Mouse (Mus musculus): ENCODE data around the gene Mamdc4.
"Not testable (repeated sequence)": the region's sequence is repeated elsewhere in the genome, so short reads cannot be mapped to it uniquely, and the experiment has no call there.

Mamdc4 gene

GRCm38 (mm10) chr2:25558774-25559173, 15.9 kb downstream of the Mamdc4 start:
- DNase-seq = no peak

DNA sequence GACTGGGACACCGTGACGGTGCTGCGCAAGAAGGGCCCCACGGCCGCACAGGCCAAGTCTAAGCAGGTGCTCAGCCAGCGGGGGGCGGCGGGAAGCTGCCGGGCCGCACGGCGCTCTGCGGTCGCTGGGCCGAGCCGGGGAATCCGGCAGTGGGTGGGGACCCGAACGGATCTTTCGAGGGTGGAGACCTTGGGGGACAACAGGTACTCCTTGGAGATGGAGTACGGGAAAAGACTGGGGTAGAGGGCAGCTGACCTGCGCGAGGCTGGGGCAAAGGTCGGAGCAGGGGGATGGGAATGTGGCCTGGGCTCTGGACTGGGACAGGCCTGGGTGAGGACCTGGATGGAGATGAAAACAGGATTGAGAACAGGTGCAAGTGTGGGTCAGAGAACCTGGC, 16.7 kb downstream of the Mamdc4 start:
- DNase-seq = no peak

DNA sequence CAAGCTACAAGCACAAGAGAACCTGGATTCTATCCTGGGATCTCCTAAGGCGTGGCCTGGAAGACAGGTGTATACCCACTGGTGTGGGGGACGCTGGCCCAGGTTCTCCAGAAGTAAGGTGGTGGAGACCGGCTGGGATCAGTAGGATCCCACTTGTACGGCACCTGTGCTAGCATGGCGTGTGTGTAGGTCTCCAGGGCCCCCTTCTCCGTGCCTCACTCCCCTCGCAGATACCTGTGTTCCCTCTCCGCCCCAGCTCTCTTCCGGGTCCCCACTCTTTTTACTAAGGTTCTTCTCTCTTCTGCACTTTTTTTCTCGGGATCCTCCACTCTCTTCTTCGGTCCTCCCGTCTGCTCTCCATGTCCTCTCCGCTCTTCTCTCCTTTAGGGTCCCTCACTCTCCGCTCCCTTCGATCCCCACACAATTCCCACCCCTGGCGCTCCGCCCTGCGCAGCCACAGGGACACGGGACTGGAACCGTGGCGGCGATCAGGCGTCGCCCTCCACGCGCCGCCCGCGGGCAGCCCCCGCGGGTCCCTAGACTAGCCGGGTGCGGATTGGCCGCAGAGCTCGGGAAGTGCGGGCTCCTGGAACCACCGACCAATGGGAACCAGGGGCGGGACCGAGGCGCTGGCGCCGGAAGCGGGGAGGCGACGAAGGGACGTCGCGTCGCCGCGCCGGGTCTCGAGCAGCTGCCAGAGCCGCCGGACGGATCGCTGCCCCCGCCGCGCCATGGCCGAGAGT, 17.3 kb downstream of the Mamdc4 start, which contains the start of gene Edf1:
Gene Edf1, plus strand, starts transcription at position 627 of the 743 bp plus-strand sequence.
- DNase-seq = peak; percentile 91

DNA sequence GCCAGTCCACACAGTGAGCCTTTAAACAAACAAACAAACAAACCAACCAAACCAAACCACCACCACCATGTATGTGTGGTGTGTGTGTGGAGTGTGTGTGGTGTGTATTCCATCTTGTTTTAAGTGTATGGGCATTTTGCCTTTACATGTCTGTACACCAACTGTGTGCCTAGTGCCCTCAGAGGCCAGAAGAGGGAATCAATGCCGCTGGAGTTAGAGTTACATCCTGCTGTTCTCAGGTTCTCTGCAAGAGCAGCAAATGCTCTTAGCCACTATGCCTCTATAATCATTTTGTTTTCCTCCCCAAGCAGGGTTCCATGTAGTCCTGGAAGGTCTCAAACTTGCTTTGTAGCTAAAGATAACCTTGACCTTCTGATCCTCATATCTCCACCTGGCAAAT, 18.3 kb downstream of the Mamdc4 start:
- no peak for DNase-seq

DNA sequence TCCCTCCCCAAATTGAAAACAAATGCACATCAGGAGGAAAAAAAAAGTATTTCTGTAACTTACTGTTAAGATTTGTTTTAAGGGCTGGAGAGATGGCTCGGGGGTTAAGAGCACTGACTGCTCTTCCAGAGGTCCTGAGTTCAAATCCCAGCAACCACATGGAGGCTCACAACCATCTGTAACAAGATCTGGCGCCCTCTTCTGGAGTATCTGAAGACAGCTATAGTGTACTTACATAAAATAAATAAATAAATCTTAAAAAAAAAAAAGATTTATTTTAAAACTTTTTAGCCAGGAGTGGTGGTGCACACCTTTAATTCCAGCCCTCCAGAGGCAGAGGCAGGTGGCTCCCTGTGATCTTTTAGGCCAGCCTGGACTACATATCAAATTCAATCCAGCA, 19.2 kb downstream of the Mamdc4 start:
- peak; percentile 24 to 36 for DNase-seq

- not testable (repeated sequence) for DNase-seq
These were observed 21.4 kb downstream of the Mamdc4 start for GRCm38 (mm10) chr2:25553171-25553786.

DNA sequence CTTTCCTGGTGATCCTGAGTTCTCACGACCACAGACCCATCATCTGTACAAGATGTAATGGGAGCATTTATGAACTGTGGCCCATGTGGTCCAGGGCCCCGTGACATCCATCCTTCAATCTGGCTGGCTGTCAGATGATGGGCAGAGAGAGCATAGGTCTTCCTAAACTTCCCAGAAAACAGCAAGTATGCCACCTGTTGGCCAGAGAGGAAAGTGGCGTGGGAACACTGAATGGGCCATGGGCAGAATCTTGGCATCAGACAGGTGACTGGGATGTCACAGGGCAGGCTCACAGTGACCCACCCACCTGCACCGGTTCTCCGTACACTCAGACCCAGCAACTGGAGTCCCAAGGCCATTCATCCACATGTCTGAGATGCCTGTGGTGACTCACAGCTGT, 23.5 kb downstream of the Mamdc4 start:
- peak; percentile 59 to 63 for DNase-seq

GRCm38 (mm10) chr2:25549021-25549991, 25.3 kb downstream of the Mamdc4 start:
- peak; percentile 62 to 70 for DNase-seq

DNA sequence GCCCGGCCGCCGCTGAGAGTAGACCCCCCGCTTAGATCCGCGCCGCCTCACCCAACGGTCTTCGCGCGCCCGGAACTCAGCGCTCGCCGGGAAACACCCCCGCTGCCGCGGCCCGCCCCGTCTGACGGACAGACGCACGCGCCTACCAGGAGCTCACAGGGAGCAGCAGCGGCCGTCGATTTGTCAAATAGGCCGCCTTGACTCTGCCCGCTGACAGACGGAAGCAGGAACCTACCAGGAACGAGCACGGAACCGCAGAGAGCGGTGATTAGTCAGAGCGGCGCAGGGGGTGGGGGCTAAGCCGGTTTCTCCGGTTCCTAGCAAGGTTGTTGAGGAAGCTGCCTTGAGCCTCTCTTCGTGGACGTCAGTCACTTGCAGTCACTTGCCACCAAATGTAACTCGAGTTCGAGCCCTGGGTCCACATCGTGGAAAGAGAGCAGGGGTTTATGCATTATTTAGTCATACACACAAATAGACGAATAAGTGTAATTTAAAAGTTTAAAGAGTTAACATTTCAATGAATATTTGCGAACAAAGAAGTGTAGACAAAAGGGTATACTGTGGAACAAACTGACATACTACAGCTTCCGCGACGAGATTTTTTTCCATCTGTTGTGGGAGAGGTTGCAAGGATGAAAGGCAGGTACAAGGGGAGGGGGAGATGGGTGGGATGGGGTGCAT, 27.7 kb downstream of the Mamdc4 start, which contains the start of gene Traf2:
Gene Traf2, minus strand, starts transcription at position 130 of the 681 bp plus-strand sequence.
- peak; percentile 96 to 97 for DNase-seq

DNA sequence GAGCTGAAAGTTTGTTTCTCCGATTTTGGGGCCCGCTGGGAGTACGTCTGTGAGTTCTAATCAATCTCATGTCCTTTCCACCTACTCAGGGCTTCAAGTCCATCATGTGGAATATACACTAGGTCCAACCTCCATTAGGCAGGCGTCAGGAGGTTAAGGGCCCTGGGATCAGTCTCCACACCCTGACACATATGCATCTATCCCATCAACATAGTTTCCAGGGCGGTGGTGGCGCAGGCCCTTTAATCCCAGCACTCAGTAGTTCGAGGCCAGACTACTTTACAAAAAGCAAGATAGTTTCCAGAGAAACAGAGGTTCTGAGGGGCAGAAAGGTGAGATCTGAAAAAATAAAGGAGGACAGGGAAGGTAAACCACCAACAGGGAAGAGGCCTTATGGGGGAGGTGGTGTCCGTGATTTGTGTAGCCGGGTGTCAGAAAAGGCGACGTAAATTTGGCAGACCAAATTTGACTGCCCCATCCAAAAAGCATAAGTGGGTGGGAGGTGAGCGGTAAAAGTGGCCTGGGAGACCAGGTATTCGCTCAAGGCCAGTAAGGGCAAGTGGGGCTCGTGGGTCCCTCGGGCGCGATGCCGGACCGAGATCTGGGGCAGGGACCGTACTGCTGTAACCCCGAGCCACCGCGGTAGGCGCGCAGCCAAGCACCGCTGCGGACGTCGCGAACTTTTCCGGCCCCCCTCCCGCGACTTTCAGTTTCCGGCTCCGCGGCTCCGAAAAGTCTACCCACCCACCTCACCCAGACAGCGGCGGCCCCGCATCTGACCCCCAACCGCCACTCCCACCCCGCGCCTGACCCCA, 28.4 kb downstream of the Mamdc4 start:
- peak in 1 of 2 experiments; percentile 7 for DNase-seq

DNA sequence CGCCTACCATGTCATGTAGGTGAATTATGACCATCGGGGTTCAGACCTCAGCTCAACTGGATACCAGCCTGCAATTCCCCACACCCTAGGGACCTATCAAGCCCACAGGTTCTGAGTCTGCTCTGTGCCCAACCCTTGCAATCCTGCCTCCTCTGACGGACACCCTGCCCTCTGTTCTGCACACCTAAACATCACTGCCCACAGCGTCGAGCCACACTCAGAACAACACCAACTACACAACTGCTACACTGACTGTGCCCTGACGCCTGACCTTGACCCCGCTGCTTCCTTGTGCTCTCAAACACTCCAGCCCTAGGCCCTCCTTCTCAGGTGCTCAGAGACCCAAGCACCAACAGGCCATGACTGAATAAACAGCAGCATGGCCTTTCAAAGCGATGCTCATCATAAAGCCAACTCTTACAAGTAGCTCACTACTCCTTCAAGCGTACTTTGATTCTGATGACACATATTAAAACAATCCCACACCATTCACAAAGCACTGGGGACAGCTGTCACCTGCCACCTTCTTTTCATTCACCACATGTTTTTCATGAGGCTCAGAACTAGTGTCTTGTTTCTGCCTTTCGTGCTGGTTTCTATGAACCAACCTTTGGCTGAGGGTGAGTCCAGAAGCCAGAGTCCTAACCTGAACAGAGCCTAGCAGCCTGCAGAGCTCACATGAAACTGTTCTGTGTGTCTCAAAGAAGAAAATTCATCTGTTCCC, 32.8 kb downstream of the Mamdc4 start:
- DNase-seq = no peak

- no peak for DNase-seq
These were observed 34.1 kb downstream of the Mamdc4 start for GRCm38 (mm10) chr2:25540541-25540948.

- no peak for DNase-seq
These were observed 38.1 kb downstream of the Mamdc4 start for GRCm38 (mm10) chr2:25536531-25536930.

DNA sequence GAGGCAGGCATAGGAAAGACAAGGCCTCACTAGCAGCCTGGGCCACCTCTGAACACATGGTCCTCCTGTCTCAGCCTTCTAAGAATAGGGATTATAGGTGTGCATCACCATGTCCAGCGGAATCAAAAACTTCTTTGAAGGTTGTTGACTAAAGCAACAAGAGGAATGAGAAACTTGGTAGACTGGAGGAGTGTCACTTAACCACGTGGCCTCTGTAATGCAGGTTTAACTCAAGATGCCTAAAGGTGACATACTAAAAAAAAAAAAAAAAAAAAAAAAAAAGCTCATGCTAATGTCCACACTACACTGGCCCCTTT, 39.8 kb downstream of the Mamdc4 start:
- DNase-seq = no peak

- DNase-seq = peak; percentile 78 to 81
These were observed 40.3 kb downstream of the Mamdc4 start for GRCm38 (mm10) chr2:25534178-25534865.

GRCm38 (mm10) chr2:25533707-25534106, 40.9 kb downstream of the Mamdc4 start:
- peak; percentile 17 to 23 for DNase-seq

- no peak for DNase-seq
These were observed 47.9 kb downstream of the Mamdc4 start for GRCm38 (mm10) chr2:25526510-25527302.
